Mouse (Mus musculus): ENCODE measurements at regions not wholly inside any gene's neighbourhood (a gene's known extent, or its start where the extent isn't known, plus 50 kb on each side); places are given as distances from the start of the nearest gene placed in this dataset.

DNA sequence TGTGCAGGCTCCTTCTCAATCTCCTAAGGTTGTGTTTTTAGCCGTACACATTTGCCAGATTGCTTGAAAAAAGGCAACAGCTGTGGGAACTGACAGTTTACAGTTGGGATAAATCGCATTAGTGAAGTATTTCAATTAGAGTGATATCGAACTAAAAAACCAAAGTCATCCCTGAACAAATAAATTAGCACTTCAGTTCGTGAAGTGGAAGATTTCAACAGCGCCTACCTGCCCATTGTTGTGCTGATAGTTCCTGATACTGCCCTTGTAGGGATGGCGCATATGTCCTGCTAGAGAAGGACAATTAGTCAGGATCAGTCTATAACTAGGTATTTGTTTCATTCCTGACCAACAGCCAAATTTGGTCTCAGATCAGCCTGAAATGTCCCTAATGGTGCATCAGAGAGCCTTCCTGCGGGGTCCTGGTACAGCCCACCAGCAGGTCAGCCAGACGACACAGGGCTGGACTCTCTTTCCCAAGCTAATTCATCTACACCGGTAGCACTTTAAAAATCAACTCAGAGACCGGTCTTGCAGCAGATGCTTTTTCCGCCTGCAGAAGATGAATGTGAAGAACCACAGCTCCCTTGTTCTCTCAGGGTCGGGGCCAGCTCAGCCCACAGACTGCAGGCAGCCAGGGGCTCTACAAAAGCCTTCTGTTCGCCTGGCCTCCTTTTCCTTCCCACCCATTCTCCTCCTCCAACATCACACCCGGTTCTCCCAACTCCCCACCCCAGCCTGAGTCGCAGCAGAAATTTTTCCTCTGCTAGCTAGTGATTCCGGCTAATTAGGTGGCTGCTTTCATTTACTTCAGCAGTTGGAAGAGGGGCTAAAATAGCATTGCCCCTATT is 146.1 kb downstream of the Psat1 start:
- DNase-seq (ENCODE audit: low spot score in 2 of 2) = no peak

DNA sequence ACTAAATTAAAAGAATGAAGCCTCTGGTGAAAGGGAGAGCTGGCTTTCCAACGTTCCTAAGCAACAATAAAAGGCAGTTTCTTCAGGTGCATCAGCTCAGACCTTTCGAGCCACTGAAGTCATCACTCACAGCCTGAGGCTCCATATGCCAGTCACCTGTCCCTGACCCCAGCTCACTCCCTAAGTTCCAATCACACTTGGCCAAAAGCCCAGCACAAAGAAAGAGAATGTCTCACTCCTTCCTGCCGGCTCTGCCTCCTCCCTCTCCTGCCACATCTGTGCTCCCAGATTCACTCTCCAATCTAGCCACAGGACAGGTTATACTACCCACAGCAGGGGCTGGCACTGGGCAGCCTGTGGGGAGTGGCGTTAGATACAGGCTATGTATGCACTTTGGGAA is 150.7 kb downstream of the Psat1 start:
- no peak for DNase-seq (ENCODE audit: low spot score in 2 of 2)

DNA sequence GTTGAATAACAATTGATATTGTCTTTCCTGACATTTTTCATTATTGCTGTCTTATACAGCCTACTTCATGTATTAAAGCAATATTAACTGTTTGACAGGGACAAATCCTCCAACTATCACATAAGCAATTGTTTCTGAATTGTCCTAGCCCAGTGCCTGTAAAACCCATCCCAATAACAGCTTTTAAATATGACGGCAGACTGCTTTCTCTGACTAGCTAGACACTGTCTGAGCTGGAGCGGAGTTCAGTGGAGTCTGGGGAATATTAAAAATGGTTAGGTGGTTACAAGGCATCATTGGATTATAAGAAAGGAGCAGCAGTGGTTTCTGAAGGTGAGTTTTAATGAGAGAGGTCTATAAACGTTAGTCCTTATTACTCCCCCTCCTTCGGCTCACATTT is 155.2 kb downstream of the Psat1 start:
- no peak for DNase-seq (ENCODE audit: low spot score in 2 of 2)

DNA sequence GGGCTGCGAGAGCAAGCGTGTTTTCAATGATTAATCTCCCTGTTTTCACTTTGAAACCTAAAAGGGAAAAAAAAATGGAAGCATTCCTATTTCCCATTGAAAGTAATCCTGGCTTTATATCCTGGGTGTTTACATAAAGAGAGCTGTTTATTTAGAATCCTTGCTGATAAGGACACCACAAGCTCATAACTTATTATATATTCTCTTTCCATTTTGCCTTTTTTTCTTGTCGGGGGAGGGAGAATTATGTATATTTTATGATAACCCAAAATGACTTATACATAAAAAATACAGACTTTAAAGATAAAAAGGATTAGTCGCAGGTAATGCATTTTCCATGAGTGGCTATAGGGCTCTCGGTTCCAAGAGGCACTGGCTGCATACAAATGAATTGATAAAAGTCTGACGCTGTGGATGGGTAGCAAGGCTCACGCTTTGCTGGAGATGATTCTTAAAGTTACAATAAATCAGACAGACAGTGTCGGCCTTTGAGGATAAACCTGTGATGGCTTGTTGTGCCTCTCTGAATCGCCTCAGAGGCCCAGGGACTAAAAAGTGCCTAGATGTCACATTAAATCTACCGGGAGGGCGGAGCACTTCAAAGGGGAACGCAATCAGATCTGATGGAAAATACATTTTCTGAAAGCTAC is 155.7 kb downstream of the Psat1 start:
- DNase-seq (ENCODE audit: low spot score in 2 of 2) = no peak

GRCm38 (mm10) chr19:15790620-15791263 is 156.4 kb downstream of the Psat1 start:
- no peak for DNase-seq (ENCODE audit: low spot score in 2 of 2)

- no peak for DNase-seq (ENCODE audit: low spot score in 2 of 2)
Observed at GRCm38 (mm10) chr19:15789741-15790140, 157.4 kb downstream of the Psat1 start.

DNA sequence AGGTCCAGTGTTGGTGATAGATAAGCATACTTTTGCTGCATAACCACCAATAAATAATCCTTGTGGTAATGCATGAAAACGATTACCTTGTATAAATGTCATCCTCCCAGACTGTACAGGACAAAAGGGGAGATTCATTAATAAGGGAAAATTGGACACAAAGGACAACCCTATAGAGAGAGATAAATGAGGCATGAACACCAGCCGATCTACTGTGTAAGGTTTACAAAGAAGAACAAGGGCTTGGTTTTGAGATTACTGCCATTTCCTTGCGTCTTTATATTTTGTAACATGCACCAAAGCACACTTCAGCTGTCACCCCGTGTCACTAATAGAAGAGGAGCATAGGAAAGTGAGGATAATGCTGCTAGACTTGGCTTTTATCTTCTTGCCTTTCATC is 162.5 kb downstream of the Psat1 start:
- no peak for DNase-seq (ENCODE audit: low spot score in 2 of 2)

DNA sequence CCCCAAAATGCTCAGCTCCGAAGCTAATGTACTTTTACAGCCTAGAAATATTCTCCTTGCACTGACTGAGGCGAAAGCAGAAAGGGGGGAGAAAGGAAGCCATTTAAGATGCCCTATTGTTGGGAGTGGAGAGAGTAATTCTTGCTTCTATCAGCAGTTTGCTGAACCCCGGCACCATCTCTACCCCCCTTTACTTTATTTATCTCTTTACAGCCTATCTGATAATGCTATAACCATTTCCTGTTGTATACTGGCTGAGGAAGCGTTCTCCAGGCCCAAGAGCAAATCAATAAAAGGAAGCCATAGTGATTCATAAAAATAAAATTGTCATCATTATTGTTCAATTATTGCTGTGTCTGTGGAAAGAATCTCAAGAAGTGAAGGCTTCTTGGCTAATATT is 177.5 kb downstream of the Psat1 start:
- DNase-seq (ENCODE audit: low spot score in 2 of 2) = no peak

- no peak for DNase-seq (ENCODE audit: low spot score in 2 of 2)
Observed at GRCm38 (mm10) chr19:15761086-15761485, 186.1 kb downstream of the Psat1 start.

DNA sequence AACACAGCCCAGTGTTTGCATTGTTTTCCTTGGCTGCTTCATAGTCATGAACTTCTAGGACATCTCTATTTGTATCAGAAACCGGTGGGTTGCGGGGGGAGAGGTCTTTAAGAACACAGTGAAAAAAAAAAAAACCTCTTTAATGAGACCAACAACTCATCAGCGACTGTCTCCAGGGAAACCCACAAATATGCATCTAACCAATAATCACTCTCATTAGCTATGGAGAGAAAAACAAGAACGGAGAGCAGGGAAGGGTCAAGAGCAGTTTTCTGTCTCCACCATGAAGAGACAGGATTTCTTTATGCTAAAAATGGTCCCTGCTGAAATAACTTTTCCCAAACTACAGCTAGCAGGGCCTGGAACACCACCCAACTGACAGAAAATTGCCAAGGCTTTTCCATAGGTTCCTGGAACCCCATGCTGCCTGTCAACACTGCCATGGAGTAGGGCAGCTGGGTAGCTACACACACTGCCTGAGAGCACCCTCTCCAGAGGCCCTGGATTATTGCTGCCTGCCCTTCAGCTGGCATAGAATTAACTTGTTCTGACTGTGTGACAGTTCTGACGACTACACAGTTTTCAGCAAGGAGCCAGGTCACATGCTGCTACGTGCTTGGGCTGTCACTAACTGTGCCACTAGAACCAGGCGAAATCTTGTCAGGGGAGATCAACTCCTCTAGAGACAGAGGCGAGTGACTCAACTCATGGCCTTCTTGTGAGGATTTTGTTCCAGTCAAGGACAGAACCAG is 201.9 kb downstream of the Psat1 start:
- DNase-seq (ENCODE audit: low spot score in 2 of 2) = no peak

GRCm38 (mm10) chr19:15736200-15736599 is 210.9 kb downstream of the Psat1 start:
- no peak for DNase-seq (ENCODE audit: low spot score in 2 of 2)

DNA sequence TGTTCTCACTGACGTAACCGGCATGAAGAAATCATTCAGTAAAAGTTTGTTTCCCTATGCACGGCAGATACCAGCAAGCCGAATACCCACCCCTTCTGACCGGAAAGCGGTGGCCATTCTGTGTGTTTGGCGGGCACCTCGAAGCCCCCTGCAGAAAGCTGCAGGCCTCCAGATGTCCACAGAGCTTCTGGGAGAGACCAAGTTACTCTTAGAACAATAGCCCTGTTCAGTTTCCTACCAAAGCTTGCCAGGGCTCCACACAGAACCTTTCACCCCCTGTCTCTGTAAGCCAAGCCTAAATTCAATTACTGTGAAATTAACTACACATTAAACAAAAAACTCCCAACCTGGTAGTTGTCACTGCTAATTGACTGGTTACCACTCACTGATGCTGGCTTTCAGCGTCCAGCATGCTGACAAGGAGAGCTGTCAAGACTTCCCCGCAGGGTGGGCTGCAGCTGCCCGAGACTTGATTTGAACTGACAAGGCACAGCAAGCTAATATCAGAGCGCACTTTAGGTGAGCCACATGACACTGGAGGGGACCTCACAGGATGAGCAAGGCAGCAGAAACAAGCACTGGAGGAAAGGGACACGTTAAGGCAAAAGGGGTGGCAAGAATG is 220.2 kb downstream of the Psat1 start:
- DNase-seq (ENCODE audit: low spot score in 2 of 2) = no peak

GRCm38 (mm10) chr19:15692379-15693023 is 254.6 kb downstream of the Psat1 start:
- no peak for DNase-seq (ENCODE audit: low spot score in 2 of 2)

DNA sequence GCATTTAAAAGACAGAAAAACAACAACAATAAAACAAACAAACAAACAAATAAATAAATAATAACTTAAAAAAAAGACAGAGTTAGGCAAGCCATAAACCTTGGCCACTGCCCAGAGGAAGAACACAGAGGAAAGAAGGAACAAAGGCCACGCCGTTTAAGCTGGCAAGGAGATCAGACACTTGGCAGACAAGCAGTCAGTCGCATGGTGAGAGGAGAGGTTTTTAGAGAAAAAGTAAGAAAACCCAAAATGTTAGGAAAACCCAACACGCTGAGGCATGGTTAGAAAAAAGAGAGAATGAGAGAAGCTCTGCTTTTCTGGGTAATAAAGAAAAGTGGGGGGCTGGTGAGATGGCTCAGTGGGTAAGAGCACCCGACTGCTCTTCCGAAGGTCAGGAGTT is 277.1 kb downstream of the Psat1 start:
- DNase-seq (ENCODE audit: low spot score in 2 of 2) = no peak

- DNase-seq (ENCODE audit: low spot score in 2 of 2) = no peak
Observed at GRCm38 (mm10) chr19:15669541-15669940, 277.6 kb downstream of the Psat1 start.

- no peak for DNase-seq (ENCODE audit: low spot score in 2 of 2)
Observed at GRCm38 (mm10) chr19:15668624-15669016, 278.5 kb downstream of the Psat1 start.

GRCm38 (mm10) chr19:15667889-15668623 is 279.1 kb downstream of the Psat1 start:
- no peak for DNase-seq (ENCODE audit: low spot score in 2 of 2)

- DNase-seq (ENCODE audit: low spot score in 2 of 2) = no peak
Observed at GRCm38 (mm10) chr19:15663659-15664255, 283.4 kb downstream of the Psat1 start.

DNA sequence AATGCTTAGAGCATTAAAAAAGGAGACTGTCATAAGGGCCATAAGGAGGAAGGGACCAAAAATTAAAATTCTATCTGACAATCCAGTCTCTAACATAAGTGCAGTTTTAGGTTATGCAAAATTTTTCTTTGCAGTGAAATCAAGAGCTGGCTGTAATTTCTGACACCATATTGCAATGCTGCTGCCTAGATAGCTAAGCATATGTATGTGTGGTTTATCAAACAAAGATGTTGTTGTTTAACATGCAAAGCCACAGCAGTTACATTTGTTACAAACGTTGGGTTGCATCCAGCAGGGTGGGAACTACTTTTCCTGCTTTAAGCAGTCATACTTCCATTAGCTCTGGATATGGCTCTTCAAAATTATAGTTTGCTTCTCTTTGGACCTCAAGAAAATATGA is 288.5 kb downstream of the Psat1 start:
- no peak for DNase-seq (ENCODE audit: low spot score in 2 of 2)

GRCm38 (mm10) chr19:15657846-15658245 is 289.3 kb downstream of the Psat1 start:
- no peak for DNase-seq (ENCODE audit: low spot score in 2 of 2)

All from spleen, postnatal 14 days (tissue).